Mouse (Mus musculus) lung, postnatal 10 days (tissue): Measurements from ENCODE around the gene Acsl1.
A peak's percentile ranks its signal among the peaks of the same experiment; 100 is the strongest.

Experiments
- DNase-seq: peaks from one replicate; pipeline ENCODE4 v3.0.0; 2021

Acsl1 gene

DNA sequence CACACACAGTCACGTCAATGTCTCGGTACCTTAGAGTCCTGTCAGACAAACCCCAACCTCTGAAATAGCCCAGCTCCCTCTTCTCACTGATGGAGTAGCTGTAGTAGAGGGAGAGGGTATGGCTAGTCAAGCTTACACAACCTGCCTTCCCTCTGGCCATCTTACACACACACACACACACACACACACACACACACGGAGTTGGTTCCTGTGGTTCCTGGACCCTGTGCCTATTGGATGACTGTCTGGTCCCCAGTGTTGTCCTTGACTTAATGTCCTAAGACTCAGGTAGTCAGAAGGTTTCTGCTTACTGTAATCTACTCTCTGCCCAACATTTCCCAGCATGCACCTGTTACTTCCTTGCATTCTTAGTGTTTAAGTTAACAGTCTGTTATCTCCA lies 5.1 kb downstream of the Acsl1 start:
- peak; percentile 0 for DNase-seq

DNA sequence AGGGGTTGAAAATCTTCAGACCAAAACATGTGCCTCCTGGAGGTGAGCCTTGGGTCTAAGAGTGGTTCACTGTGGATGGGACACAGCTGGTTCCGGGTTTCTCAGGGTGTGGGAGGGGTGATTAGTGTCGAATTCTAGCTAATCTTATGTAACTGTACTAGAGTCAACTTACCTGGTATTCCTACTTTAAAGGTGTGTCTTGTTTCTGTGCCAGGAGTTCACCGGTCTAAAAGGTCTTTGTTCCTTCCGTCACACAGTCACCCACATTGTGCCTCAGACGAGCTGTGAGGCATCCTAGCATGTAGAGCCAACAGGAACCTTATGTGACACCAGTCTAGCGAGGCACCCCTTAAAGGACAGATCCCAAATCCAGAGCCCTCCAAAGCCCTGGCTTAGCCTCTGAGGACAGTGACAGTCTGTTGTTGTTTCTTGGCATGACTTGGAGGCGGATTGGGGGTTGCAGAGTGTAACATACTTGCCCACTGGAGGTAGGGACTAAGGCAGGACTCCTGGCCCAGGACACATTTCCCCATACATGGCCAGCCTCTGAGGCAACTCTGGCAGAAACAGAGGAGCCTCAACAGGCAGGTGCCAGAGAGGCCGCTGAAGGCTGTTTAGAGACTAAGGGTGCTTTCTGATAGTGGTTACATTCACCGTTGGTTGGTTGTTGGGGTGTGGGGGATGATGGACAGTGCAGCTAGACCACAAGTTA lies 7.1 kb downstream of the Acsl1 start:
- peak; percentile 3 for DNase-seq

DNA sequence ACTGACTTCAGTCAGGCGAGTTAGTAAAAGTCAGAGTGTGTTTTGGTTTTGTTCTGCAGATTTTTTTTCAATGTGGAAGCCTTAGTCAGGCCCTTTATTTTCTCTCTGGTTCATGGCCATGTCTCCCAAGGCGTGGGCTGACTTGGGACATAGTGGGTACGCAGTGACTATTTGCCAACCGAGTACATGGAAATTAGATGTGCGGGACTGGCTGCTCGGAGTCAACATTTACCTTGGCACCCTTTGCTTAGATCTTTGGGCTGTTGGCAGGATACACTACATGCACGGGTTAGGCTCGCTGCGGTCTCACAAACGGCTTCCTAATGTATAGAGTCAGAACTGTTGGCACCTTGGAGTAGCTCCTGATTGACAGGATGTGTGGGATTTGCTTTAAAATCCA lies 7.9 kb downstream of the Acsl1 start:
- peak; percentile 1 for DNase-seq

DNA sequence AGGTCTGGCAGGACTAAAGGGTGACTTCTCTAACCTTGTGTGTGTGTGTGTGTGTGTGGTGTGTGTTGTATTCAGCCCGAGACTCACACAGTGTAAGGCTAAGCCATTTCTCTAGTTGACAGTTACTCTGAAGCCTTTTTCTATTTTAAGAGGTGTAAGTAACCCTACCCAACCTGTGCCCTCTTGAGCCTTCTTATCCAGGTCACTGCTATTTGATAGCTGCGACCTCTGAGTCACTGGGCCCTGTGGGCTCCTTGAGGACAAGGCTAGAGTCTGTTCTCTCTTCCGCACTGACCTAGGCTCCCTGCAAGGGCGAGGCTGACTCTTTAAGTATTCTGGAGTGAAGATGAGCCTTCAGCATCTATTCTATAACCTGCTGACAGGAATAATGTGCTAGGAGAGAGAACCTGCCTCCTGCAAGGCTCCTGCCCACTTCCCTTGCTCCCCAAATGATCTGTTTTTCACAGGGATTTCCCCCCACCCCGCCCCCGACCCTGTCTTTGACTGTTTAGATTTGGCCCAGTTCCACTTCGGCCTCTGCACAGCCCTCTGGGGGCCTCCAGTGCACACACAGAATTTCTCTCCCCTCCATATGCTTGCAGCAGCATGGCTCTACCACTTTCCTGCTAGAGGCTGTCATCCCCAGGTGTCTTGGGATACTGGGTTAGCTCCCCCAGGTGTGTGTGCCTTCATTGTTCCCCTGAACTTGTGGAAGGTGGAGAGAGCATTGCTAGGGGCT lies 9.1 kb downstream of the Acsl1 start:
- peak; percentile 2 for DNase-seq

DNA sequence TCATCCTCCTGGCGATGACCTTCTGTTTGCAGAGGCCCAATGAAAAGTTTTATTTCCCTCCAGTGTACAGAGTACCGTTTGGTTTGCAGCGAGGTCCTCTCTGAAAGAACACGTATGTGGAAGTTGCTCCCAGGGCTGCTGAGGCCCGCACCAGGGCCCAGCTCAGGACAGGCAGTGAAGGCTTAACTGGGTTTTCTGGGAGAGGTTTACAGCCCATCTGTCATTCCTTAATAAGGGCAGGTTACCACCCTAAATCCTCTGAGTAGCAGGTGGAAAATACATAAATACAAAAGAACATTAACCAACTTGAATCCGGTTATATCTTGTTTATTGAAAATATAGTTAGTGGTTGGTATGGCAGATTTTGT lies 9.7 kb downstream of the Acsl1 start:
- DNase-seq: no peak

DNA sequence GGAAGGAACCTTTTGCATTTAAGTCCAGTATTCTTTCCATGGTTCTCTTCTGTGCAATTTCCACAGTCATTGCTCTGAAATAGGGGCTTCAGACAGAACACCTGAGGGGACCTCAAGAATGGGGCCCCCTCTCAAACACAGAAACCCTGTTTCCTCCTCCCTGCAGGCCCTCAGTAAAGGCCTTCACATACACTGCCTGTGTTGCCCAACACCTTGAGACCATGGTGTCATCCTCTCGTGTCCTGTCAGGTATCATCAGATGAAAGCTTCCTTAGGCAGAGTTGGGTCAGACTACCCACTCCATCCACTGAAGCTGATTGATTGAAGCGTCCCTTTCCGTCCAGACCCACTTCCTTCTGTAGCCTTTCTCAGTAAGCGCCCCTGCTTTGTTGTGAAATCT lies 11.9 kb downstream of the Acsl1 start:
- DNase-seq: no peak

DNA sequence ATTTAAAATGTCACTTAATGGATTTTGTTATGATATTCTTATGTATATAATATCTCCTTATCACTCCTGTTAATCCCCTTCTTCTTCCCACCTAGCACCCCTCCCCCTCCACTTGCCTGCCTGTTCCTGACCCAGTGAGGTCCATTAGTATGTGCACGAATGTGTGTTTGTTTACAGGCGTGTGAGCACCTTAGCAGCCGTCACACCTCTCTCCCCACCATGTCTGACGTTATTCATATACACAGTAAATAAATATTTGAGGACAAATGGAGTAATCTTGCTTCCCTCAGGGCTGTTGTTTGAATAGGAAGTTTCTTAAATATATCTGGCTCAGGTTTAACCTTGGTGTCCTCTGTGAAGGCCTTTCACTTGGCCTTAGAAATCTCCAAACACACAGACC lies 12.4 kb downstream of the Acsl1 start:
- no peak for DNase-seq

DNA sequence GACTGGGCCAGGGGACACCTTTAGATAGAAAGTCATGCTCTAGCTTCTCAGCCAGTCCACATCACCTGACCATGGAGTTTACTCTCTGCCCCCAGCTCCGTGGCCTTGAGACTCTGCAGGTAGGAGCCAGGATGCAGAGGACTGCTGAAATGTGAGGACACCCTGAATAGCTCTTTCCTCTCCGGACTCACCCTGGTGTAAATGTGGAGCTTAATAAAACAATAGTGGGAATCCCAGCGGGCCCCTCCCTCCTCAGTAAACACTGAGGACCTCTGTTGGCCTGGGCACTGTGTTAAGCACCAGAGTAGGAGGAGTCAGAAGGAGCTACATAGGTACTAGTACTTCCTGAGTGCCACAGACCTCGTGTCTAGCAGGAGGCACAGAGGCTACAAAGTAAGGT lies 13.2 kb downstream of the Acsl1 start:
- peak; percentile 1 for DNase-seq

DNA sequence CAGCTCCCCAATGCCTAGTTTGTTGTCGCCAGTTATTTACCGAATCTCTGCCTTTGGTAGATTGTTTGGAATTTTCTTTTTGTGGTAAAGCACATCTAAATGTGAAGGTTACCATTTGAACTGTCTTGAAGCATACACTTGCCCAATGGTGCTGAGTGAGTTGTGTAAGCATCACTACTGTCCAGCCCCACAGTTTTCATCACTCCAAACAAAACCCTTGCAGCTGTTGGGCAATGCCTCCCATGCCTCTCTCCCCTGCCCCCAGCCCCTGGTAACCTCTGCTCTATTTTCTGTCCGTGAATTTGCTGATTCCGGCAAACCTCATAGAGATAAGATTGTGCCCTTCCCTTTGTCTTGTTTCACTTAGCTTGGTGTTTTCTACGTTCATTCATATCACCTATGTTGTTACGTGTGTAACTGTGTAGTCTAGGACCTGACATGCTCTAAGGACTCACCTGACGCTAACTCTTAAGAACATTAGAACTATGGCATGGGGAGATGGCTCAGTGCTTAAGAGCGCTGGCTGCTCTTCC lies 14.2 kb downstream of the Acsl1 start:
- DNase-seq: no peak

DNA sequence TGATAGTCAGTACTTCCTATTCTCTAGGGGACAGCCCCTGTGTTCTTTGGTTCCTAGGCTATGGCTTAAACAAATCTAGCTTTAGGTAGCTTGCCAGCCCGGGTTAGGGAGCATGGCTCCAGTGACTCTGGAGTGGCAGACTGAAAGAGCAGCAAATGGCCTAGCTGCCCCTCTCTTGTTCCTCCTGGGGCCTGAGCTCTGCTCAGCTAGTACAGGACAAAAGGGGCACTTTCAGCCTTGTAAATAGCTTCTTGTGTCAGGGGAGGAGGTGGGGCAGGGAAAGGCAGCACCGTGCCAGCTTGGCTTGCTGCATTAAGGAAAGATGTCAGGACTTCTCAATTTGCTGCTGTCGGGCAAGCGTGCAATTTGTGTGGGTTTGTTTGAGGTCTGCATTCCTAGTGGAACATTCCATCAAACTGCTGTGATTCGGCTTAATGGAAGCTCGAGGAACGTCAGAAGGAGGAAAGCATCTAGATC lies 17.3 kb downstream of the Acsl1 start:
- no peak for DNase-seq

DNA sequence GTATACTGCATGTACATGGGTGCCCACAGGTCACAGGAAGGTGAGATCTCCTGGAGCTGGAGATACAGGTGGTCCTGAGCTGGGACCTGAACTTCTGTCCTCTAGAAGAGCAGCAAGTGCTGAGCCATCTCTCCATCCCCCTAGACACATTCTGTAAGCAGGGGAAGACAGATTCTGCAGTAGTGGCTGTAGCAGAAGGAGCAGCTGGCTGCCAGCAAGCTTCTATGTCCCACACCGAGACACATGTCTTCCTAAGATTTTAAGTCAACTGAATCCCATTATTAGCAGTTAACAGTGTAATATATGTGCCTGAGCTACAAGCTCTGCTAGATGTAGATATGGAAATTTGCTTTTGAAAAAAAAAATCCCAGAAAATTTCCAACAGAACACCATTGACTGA lies 18.4 kb downstream of the Acsl1 start:
- DNase-seq: no peak

DNA sequence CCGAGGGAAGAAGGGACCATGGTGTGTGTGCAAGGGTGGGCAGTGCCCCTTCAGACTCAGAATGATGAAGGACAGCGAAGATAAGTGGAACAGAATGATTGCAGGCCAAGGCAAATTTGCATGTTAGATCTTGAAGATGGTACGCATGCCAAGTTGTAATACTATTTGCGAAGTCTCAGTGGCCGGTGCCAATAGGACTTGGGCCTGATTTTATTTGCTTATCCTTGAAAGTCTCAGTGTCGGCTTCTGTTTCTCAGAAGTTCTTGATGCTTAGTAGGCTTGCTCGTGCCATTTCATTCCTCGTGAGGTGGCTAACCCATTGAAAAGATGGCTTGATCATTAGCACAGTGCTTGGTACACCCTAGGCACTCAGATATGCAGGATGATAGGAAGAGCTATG lies 19.4 kb downstream of the Acsl1 start:
- no peak for DNase-seq

DNA sequence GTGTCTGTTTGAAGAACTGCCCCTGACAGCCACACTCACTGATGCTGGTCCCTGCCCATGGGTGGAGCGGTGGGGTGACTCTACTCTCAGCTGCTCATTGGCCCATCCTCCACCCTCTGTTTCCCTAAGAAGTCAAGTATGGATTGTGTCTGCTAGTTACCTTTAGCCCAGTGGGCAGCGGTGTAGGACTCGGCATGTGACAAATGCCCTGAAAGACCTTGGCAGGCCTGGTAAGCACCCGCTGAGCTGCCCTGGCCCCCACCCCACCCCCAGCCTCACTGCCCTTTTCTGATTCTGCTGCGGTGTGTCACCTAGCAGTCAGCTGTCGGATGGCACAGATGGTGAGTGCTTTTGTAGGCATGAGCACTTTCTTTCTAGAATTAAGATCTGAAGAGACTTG lies 20.0 kb downstream of the Acsl1 start:
- no peak for DNase-seq

DNA sequence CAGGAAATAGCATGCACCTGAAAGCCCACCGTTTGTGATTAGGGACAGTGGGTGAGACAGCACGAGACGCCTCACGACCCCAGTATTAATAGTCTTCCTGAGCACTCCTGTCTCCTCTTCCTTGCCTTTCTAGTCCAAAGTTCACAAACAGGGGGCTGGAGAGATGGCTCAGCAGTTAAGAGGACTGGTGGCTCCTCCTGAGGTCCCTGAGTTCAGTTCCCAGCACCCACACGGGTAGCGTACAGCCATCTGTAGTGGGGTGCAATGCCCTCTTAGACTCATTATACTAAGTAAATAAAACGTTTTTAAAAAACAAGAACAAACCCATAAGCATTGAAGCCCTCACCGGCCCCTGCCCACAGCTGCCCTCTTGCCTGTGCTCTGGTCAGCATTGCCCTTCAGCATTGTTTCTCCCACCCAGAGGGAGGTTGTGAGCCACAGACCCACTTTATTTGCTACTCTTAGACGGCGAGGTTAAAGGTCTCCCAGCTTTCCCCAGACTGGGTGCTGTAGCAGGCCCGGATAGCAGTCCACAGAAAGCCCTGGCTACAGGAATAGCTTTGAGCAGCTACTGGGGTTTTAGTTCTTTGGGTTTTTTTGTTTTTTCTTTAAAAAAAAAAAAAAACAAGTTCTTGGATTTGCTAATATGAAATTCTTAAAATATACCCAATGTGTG lies 22.8 kb downstream of the Acsl1 start:
- DNase-seq: no peak

DNA sequence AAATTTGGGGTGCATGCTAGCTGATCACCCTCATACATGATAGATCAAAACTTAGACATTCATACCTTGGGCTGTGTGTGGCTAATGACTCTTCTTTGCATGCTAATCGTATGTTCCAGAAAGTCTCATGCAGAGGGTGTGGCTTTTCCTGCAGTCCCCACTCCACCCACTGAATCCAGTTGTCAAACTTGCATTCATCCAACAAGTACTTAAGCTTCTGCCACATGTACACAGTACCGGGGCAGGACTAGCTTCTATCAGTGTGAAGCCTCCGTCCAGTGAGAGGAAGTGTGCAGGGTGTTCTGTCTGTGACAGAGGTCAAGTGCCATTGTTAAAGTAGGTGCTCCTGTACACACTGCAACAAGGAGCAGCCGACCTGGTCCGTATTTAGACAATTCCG lies 26.0 kb downstream of the Acsl1 start:
- DNase-seq: no peak

DNA sequence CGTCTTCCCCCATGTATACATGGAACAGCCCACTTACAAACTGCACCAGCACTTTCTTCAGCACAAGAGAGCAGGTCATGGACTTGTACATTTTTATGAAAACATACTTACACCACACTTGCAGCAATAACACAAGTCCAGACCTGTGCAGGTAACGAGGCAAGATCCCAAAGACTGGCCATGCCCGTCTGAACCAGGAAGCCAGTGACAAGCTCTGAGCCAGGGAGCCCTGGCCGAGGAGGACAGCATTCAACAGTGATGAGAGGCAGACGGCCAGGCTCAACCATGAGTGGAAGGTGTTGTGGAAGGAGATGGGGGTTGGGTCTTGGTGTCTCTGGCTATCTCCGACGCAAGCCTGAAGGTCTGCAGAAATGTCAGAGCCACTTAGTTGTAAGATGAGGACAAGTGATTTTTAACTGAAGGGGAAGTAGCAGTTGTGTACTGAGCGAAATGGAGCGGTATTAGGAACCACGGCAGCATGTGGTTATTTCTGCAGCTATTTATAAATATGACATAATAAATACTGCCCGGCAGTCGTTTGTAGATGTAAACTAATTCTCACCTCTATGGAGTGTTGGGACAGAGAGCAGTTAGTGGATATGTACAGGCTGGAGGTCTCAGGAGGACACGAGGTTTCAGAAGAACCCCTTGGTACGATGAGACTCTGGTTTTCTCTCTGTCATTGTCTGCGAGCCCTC lies 26.6 kb downstream of the Acsl1 start:
- DNase-seq: no peak

DNA sequence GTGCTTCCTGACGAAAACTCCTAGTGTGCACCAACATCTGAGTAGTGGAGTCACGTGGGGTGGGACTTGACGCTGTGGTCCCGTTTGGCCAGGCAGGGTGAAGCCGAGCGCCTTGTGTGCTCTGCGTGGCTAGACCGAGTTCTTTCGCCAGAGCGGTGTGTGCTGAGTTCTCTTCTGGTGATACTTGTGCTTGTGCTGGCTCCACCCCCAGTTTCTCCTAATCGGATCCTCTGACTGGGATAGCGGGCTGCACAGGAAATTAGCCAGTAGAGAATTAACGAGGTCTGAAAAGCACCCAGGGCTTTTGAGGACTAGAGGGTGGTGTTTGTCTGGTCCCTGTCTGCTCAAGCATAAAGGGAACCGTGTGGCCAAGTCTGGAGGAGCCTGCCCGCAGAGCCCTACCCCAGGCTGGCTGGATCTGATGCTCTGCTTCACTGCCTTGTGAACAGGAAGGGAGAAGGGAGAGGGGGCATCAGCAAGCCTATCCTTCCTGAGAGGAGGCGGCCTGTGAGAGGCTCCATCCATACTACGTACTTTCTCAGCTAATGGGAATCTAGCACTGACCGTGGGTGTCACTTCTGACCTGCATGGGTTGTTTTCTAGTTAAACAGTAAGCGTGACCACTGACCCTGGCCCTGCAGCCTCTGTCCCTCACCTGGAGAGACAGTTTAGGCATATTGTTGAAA lies 28.7 kb downstream of the Acsl1 start:
- no peak for DNase-seq

DNA sequence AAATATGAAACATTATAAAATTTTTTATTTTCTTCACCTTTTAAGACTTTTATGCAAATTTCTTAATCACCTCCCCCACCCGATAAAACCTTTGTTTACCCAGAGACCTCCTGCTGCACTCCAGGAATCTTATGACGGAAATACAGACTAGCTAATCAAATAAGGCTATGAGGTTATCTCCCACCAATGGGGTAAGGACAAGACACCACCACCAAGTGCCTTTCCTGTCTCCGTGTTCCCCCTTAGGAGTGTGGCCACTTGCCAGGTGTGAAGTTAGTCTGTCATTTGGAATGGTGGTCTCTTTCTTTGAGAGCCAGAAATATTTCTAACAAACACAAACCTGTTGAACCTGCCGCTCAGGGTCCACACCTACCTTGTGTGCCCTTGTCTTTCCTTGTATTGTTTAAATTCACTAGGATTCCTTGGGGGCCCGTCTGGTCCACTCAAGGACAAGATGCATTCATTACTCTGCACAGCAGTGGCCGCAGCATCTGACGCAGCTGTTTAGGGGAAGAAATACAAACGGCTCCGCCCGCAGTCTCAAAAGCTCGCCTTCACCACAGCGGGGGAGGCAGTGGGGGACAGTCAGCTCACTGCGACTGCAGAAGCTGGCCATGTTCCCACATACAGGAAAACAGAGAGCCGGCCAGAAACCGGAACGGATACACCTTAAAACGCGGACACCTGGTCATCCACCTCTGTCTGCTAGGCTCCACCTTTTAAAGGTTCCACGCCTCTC lies 31.7 kb downstream of the Acsl1 start:
- no peak for DNase-seq

DNA sequence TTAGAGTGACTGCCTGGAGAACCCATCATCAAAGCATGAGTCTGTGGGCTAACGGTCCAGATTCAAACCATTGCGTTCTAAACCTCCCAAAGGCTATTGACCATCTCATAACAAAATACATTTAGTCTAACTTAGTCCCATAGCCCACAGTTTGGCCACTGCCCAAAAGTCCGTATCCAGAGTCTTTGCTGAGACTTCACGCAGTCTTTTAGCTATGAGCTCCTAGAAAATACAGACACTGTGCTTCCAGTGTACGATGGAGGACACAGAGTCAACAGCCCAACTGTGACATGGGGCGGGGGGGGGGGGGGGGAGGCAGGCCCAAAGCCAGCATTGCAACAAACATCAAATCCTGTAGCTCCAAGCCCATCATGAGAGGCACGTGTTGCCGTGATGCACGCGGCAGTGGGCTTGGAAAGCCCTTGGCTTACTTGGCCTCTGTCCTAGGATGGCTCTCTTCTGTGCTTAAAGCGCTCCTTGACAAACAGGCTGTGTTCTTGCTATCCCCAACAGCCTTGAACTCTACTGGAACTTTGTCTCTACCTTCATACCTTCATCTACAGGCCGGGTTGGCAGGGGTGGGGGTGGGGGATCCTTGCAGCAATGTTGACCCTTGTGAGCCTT lies 32.3 kb downstream of the Acsl1 start:
- no peak for DNase-seq

DNA sequence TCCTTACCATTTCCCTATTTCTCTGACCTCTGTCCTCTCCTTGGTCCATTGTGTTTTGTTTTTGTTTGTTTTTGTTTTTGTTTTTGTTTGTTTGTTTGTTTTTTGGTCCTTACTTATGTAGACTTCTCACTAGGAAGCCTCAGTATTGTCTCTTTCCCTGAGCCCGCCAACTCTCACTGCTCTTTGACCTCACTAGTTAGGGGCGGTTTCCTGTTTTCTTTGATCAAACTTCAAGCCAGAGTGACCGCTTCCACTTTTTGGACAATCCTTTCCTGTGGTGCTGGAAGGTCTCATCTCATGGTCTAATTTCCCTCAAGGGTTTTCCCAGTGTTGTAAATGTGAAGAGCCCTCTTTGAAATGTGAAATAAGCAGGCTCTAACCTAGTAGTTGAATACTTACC lies 33.4 kb downstream of the Acsl1 start:
- no peak for DNase-seq
